Mouse (Mus musculus) spleen, adult 2 months (tissue): Measurements from ENCODE around the gene Rbfox1. TPM values are rescaled to one million over a fixed set of nuclear protein-coding genes. Genes with fewer than 3 reads are reported as not detected.

Source experiments
- DNase-seq, 2 experiments: peaks; one replicate each; pipeline versions ENCODE4 v3.0.0 to v3.0.0-alpha.2; 2012 to 2021; ENCODE audit warnings: low spot score in 2 of 2, low read depth in 1 of 2
- H3K27ac ChIP-seq: fragments of 200-500 bp; 2 replicates; pipeline ENCODE4 v1.5.1; 2012; ENCODE audit warnings: low read length, inconsistent platforms; ENCODE audit not compliant: insufficient read depth
- H3K27me3 ChIP-seq: fragments of 200-500 bp; 2 replicates; pipeline ENCODE4 v1.6.1; 2012; ENCODE audit warnings: mild to moderate bottlenecking, moderate library complexity, low read length, inconsistent platforms; ENCODE audit not compliant: control insufficient read depth, insufficient read depth
- H3K36me3 ChIP-seq: fragments of 200-500 bp; 2 replicates; pipeline ENCODE4 v1.6.1; 2012; ENCODE audit warnings: mild to moderate bottlenecking, low read length, inconsistent platforms; ENCODE audit not compliant: control insufficient read depth, insufficient read depth
- H3K4me1 ChIP-seq: fragments of 200-500 bp; 2 replicates; pipeline ENCODE4 v1.6.1; 2011; ENCODE audit warnings: inconsistent platforms; ENCODE audit not compliant: control insufficient read depth, insufficient read depth, insufficient read length
- H3K4me3 ChIP-seq: fragments of 200-500 bp; 2 replicates; pipeline ENCODE4 v1.5.1; 2011; ENCODE audit warnings: mild to moderate bottlenecking, inconsistent platforms; ENCODE audit not compliant: insufficient read depth, insufficient read length; ENCODE audit errors: extremely low read depth
- CTCF ChIP-seq: fragments of 200-500 bp; IDR thresholded peaks from 2 replicates; pipeline ENCODE4 v1.5.1; 2011; ENCODE audit warnings: mild to moderate bottlenecking, inconsistent platforms; ENCODE audit not compliant: insufficient read depth, insufficient read length, insufficient replicate concordance; ENCODE audit errors: extremely low read depth
- POLR2A ChIP-seq: fragments of 200-500 bp; IDR thresholded peaks from 2 replicates; pipeline ENCODE4 v1.6.1; 2011; ENCODE audit warnings: low read depth, low read length, inconsistent platforms
- WGBS: fragments of 180-500 bp; shearing (Covaris S2); methylation state at CpG from one replicate; pipeline ENCODE4 v1.1.7; 2018; 5-methylcytosine and 5-hydroxymethylcytosine counted together
- polyA plus RNA-seq: library from polyadenylated mRNA; depleted of rRNA; stranded (reverse); fragments of >200 nt; gene quantifications from 2 replicates; pipeline ENCODE4 v1.2.3, GENCODE M21; 2012

Gene Rbfox1
- polyA plus RNA-seq, 1 experiment: 1.0 TPM

- DNase-seq: no peak
- 45% methylated on average over 1 of the region's 1 CpGs for WGBS
- Histone ChIP-seq H3K4me3 (no peak overlapping the region), H3K27ac (no peak overlapping the region), H3K27me3 (no peaks in the 10 kb centered on the region), H3K36me3 (no peaks in the 10 kb centered on the region), H3K4me1 (no peaks in the 10 kb centered on the region)
- TF ChIP-seq CTCF (no peak), POLR2A (no peak)
Observed at GRCm38 (mm10) chr16:7132434-7132833, 1247.3 kb downstream of the Rbfox1 start.

- WGBS: 60% methylated on average over 1 of the region's 1 CpGs
- Histone ChIP-seq H3K27ac (no peak overlapping the region), H3K27me3 (no peaks in the 10 kb centered on the region), H3K36me3 (no peaks in the 10 kb centered on the region), H3K4me1 (no peaks in the 10 kb centered on the region), H3K4me3 (no peak overlapping the region)
- DNase-seq: no peak
- TF ChIP-seq CTCF: no peak
- TF ChIP-seq POLR2A: no peak
Observed at GRCm38 (mm10) chr16:7136971-7137370, 1251.8 kb downstream of the Rbfox1 start.

- H3K4me1 ChIP-seq: no peaks in the 10 kb centered on the region
- DNase-seq: no peak
- no peaks in the 10 kb centered on the region for H3K36me3 ChIP-seq
- no peak overlapping the region for H3K27ac ChIP-seq
- WGBS: 81% methylated on average over 2 of the region's 2 CpGs
- H3K27me3 ChIP-seq: no peaks in the 10 kb centered on the region
- H3K4me3 ChIP-seq: no peak overlapping the region
- TF ChIP-seq CTCF (no peak), POLR2A (no peak)
Observed at GRCm38 (mm10) chr16:7139480-7139879, 1254.3 kb downstream of the Rbfox1 start.

- Histone ChIP-seq H3K36me3 (no peaks in the 10 kb centered on the region), H3K4me1 (no peaks in the 10 kb centered on the region), H3K4me3 (no peak overlapping the region), H3K27ac (no peak overlapping the region), H3K27me3 (no peaks in the 10 kb centered on the region)
- WGBS: 89% methylated on average over 8 of the region's 8 CpGs
- no peak for TF ChIP-seq CTCF
- TF ChIP-seq POLR2A: no peak
- DNase-seq: no peak
Observed at GRCm38 (mm10) chr16:7140909-7141308, 1255.8 kb downstream of the Rbfox1 start.

- Histone ChIP-seq H3K27me3 (no peaks in the 10 kb centered on the region), H3K27ac (no peak overlapping the region), H3K4me1 (no peaks in the 10 kb centered on the region), H3K4me3 (no peak overlapping the region), H3K36me3 (no peaks in the 10 kb centered on the region)
- DNase-seq: no peak
- TF ChIP-seq CTCF (no peak), POLR2A (no peak)
- 51% methylated on average over 10 of the region's 10 CpGs for WGBS
Observed at GRCm38 (mm10) chr16:7145505-7145904, 1260.3 kb downstream of the Rbfox1 start.

- no peaks in the 10 kb centered on the region for H3K27me3 ChIP-seq
- H3K4me3 ChIP-seq: no peak overlapping the region
- 82% methylated on average over 6 of the region's 6 CpGs for WGBS
- no peaks in the 10 kb centered on the region for H3K4me1 ChIP-seq
- DNase-seq: no peak
- H3K27ac ChIP-seq: no peak overlapping the region
- H3K36me3 ChIP-seq: no peaks in the 10 kb centered on the region
- TF ChIP-seq POLR2A (no peak), CTCF (no peak)
Observed at GRCm38 (mm10) chr16:7146454-7146853, 1261.3 kb downstream of the Rbfox1 start.

- Histone ChIP-seq H3K4me1 (no peaks in the 10 kb centered on the region), H3K4me3 (no peak overlapping the region), H3K27ac (no peak overlapping the region), H3K36me3 (no peaks in the 10 kb centered on the region), H3K27me3 (no peaks in the 10 kb centered on the region)
- DNase-seq: no peak
- TF ChIP-seq CTCF (no peak), POLR2A (no peak)
- 86% methylated on average over 2 of the region's 2 CpGs for WGBS
Observed at GRCm38 (mm10) chr16:7147884-7148283, 1262.7 kb downstream of the Rbfox1 start.
